ENCODE assay signal across 14 mouse cellular contexts in genomic region chr5:89277049-89277448, GRCm38 (mm10).
DNase-seq lines count a peak whose midpoint lies in the region; ATAC-seq and TF ChIP-seq lines count a peak whose summit lies in the region.
"Had no signal": no experiment of that assay in that cellular context is flagged by ENCODE, and none has a peak within 500 bp of the region (broad histone marks: within the 10 kb centered on the region; RNA-seq: fewer than 3 reads in every experiment).

No protein-coding gene starts in this region.

- H3K27ac ChIP-seq in kidney, embryonic 15.5 days: no peak overlapping the region
- H3K27ac ChIP-seq in liver, postnatal 0 days (ENCODE audit: low read depth): peak overlapping the region; percentile 79
- peak overlapping the region; percentile 9; the same call in 1 of the 2 replicates for H3K27ac ChIP-seq in stomach, embryonic 16.5 days (ENCODE audit: low read length)
- H3K27ac ChIP-seq in limb, embryonic 10.5 days: no peak overlapping the region
- H3K27ac ChIP-seq: embryonic facial prominence, embryonic 10.5 days; heart, embryonic 15.5 days; hindbrain, embryonic 12.5 days; limb, embryonic 13.5 days; midbrain, embryonic 12.5 days had no signal

- 83% methylated on average over 2 of the region's 2 CpGs for WGBS in kidney, embryonic 15.5 days
- WGBS in liver, postnatal 0 days (ENCODE audit: insufficient replicate concordance): 65% methylated on average over 2 of the region's 2 CpGs
- WGBS in stomach, embryonic 16.5 days: 67% methylated on average over 2 of the region's 2 CpGs
- 85% methylated on average over 2 of the region's 2 CpGs for WGBS in limb, embryonic 10.5 days

- DNase-seq in kidney, postnatal 25 days: peak; percentile 29 to 41
- peak; percentile 5 for DNase-seq in 3T3-L1 (ENCODE audit: low read depth, low spot score)
- DNase-seq in liver, postnatal 0 days: no peak
- no peak for DNase-seq in limb, embryonic 10.5 days (ENCODE audit: low spot score)
- DNase-seq in adrenal gland, postnatal 4 days (ENCODE audit: low spot score in 2 of 2): no peak
- DNase-seq: adrenal gland, postnatal 25 days; cerebellum, postnatal 25 days had no signal

- H3K27me3 ChIP-seq in kidney, embryonic 15.5 days: no peaks in the 10 kb centered on the region
- H3K27me3 ChIP-seq in liver, postnatal 0 days (ENCODE audit: insufficient read depth, low read length): no peaks in the 10 kb centered on the region
- no peaks in the 10 kb centered on the region for H3K27me3 ChIP-seq in stomach, embryonic 16.5 days (ENCODE audit: control insufficient read depth, insufficient read depth, low read length)
- H3K27me3 ChIP-seq in limb, embryonic 10.5 days (ENCODE audit: low read depth, poor library complexity, severe bottlenecking): no peaks in the 10 kb centered on the region
- H3K27me3 ChIP-seq: heart, embryonic 15.5 days; hindbrain, embryonic 12.5 days; limb, embryonic 13.5 days; midbrain, embryonic 12.5 days had no signal

- TF ChIP-seq CTCF in liver, postnatal 0 days (IDR thresholded peaks at IDR 0.05; ENCODE audit: low read depth): no peak

- no peaks in the 10 kb centered on the region for H3K9me3 ChIP-seq in kidney, embryonic 15.5 days (replicated peaks)
- H3K9me3 ChIP-seq in liver, postnatal 0 days (ENCODE audit: low read length): no peaks in the 10 kb centered on the region
- no peaks in the 10 kb centered on the region for H3K9me3 ChIP-seq in stomach, embryonic 16.5 days (replicated peaks; ENCODE audit: control insufficient read depth, low read length)
- H3K9me3 ChIP-seq in limb, embryonic 10.5 days (replicated peaks): no peaks in the 10 kb centered on the region
- H3K9me3 ChIP-seq: embryonic facial prominence, embryonic 10.5 days; heart, embryonic 15.5 days; hindbrain, embryonic 12.5 days; limb, embryonic 13.5 days; midbrain, embryonic 12.5 days had no signal

- no peaks in the 10 kb centered on the region for H3K4me1 ChIP-seq in kidney, embryonic 15.5 days
- H3K4me1 ChIP-seq in liver, postnatal 0 days (ENCODE audit: insufficient read depth): peaks cover 4% of the 10 kb centered on the region; the same call in 1 of the 2 replicates
- no peaks in the 10 kb centered on the region for H3K4me1 ChIP-seq in stomach, embryonic 16.5 days (ENCODE audit: control insufficient read depth, insufficient read depth, low read length)
- no peaks in the 10 kb centered on the region for H3K4me1 ChIP-seq in limb, embryonic 10.5 days
- H3K4me1 ChIP-seq: embryonic facial prominence, embryonic 10.5 days; heart, embryonic 15.5 days; hindbrain, embryonic 12.5 days; limb, embryonic 13.5 days; midbrain, embryonic 12.5 days had no signal

- no peak for ATAC-seq in kidney, embryonic 15.5 days (replicated peaks; ENCODE audit: low FRiP score)
- ATAC-seq in liver, postnatal 0 days: no peak
- peak; percentile 49; the same call in 1 of the 2 replicates for ATAC-seq in stomach, embryonic 16.5 days (ENCODE audit: insufficient read depth, low FRiP score)

- no peaks in the 10 kb centered on the region for H3K36me3 ChIP-seq in kidney, embryonic 15.5 days
- no peaks in the 10 kb centered on the region for H3K36me3 ChIP-seq in liver, postnatal 0 days (replicated peaks; ENCODE audit: insufficient read depth, low read length)
- no peaks in the 10 kb centered on the region for H3K36me3 ChIP-seq in stomach, embryonic 16.5 days (ENCODE audit: control insufficient read depth, insufficient read depth, low read length)
- no peaks in the 10 kb centered on the region for H3K36me3 ChIP-seq in limb, embryonic 10.5 days
- H3K36me3 ChIP-seq: embryonic facial prominence, embryonic 10.5 days; heart, embryonic 15.5 days; hindbrain, embryonic 12.5 days; limb, embryonic 13.5 days; midbrain, embryonic 12.5 days had no signal

- no peak overlapping the region for H3K4me3 ChIP-seq in kidney, embryonic 15.5 days (replicated peaks)
- H3K4me3 ChIP-seq in liver, postnatal 0 days (ENCODE audit: low read depth, low read length): no peak overlapping the region
- H3K4me3 ChIP-seq in stomach, embryonic 16.5 days (replicated peaks; ENCODE audit: low read length): no peak overlapping the region
- no peak overlapping the region for H3K4me3 ChIP-seq in limb, embryonic 10.5 days
- H3K4me3 ChIP-seq: embryonic facial prominence, embryonic 10.5 days; heart, embryonic 15.5 days; hindbrain, embryonic 12.5 days; limb, embryonic 13.5 days; midbrain, embryonic 12.5 days had no signal

- no peak for TF ChIP-seq EP300 in liver, postnatal 0 days (IDR thresholded peaks at IDR 0.05; ENCODE audit: low read depth)

- no peak overlapping the region for H3K9ac ChIP-seq in kidney, embryonic 15.5 days
- H3K9ac ChIP-seq in liver, postnatal 0 days (replicated peaks): no peak overlapping the region
- H3K9ac ChIP-seq in stomach, embryonic 16.5 days (ENCODE audit: low read length): no peak overlapping the region
- H3K9ac ChIP-seq: heart, embryonic 15.5 days; hindbrain, embryonic 12.5 days; limb, embryonic 13.5 days; midbrain, embryonic 12.5 days had no signal

- no peak overlapping the region for H3K4me2 ChIP-seq in kidney, embryonic 15.5 days
- H3K4me2 ChIP-seq in liver, postnatal 0 days (ENCODE audit: low read depth, low read length): no peak overlapping the region
- H3K4me2 ChIP-seq in stomach, embryonic 16.5 days (ENCODE audit: low read depth, low read length): no peak overlapping the region
- H3K4me2 ChIP-seq: heart, embryonic 15.5 days; hindbrain, embryonic 12.5 days; limb, embryonic 13.5 days; midbrain, embryonic 12.5 days had no signal

Comparison
In these comparisons a context has a peak if more than half of its experiments do, and no peak if none do; other contexts are left out.
1. DNase-seq: peak in kidney, postnatal 25 days (2 of 2) and 3T3-L1 (single experiment); none in liver, postnatal 0 days (single experiment), limb, embryonic 10.5 days (single experiment) and adrenal gland, postnatal 4 days (0 of 2).
2. H3K27ac ChIP-seq: peak in liver, postnatal 0 days (single experiment) and stomach, embryonic 16.5 days (single experiment); none in kidney, embryonic 15.5 days (single experiment) and limb, embryonic 10.5 days (single experiment).